Mouse (Mus musculus): ENCODE results near the gene Fhod1. TPM values are rescaled to one million over a fixed set of nuclear protein-coding genes. Genes with fewer than 3 reads are reported as not detected.

Fhod1 gene
- total and polyA plus RNA-seq, 2 experiments from 2014 or later, result 0.72 to 6.9 TPM

- H3K4me2 ChIP-seq (ENCODE audit: low read depth, low read length), result peak overlapping the region; percentile 82
- H3K9ac ChIP-seq (replicated peaks; ENCODE audit: low read depth, low read length), result peak overlapping the region; percentile 76
- DNase-seq (ENCODE audit: low spot score) (no peak), ATAC-seq (ENCODE audit: insufficient read depth, low read depth) (peak; percentile 25)
- peaks cover 41% of the 10 kb centered on the region for H3K36me3 ChIP-seq (replicated peaks; ENCODE audit: control insufficient read depth, insufficient read depth, low read length)
- no peaks in the 10 kb centered on the region for H3K27me3 ChIP-seq (ENCODE audit: control insufficient read depth, insufficient read depth, low read length)
- TF ChIP-seq CTCF (IDR thresholded peaks at IDR 0.05; ENCODE audit: low read depth) (no peak), EP300 (IDR thresholded peaks at IDR 0.05; ENCODE audit: low read depth) (no peak)
- H3K4me1 ChIP-seq (ENCODE audit: control insufficient read depth, insufficient read depth), result peaks cover 20% of the 10 kb centered on the region
- peak overlapping the region; percentile 80 for H3K27ac ChIP-seq (ENCODE audit: low read depth)
- H3K9me3 ChIP-seq (replicated peaks; ENCODE audit: control insufficient read depth, low read length), result no peaks in the 10 kb centered on the region
- H3K4me3 ChIP-seq (ENCODE audit: low read depth, low read length), result peak overlapping the region; percentile 88
- under 1% methylated on average over 12 of the region's 12 CpGs for WGBS
These were observed 22.1 kb downstream of the Fhod1 start for GRCm38 (mm10) chr8:105325641-105326093.

- 76% methylated on average over 4 of the region's 4 CpGs for WGBS
- no peak overlapping the region for H3K4me3 ChIP-seq (ENCODE audit: low read depth, low read length)
- ATAC-seq (ENCODE audit: insufficient read depth, low read depth) (no peak), DNase-seq (ENCODE audit: low spot score) (no peak)
- no peak overlapping the region for H3K27ac ChIP-seq (ENCODE audit: low read depth)
- peaks cover 27% of the 10 kb centered on the region for H3K36me3 ChIP-seq (replicated peaks; ENCODE audit: control insufficient read depth, insufficient read depth, low read length)
- H3K27me3 ChIP-seq (ENCODE audit: control insufficient read depth, insufficient read depth, low read length), result no peaks in the 10 kb centered on the region
- TF ChIP-seq EP300 (IDR thresholded peaks at IDR 0.05; ENCODE audit: low read depth) (no peak), CTCF (IDR thresholded peaks at IDR 0.05; ENCODE audit: low read depth) (no peak)
- no peak overlapping the region for H3K9ac ChIP-seq (replicated peaks; ENCODE audit: low read depth, low read length)
- H3K9me3 ChIP-seq (replicated peaks; ENCODE audit: control insufficient read depth, low read length), result no peaks in the 10 kb centered on the region
- peaks cover 24% of the 10 kb centered on the region for H3K4me1 ChIP-seq (ENCODE audit: control insufficient read depth, insufficient read depth)
- H3K4me2 ChIP-seq (ENCODE audit: low read depth, low read length), result no peak overlapping the region
These were observed 24.6 kb downstream of the Fhod1 start for GRCm38 (mm10) chr8:105323183-105323582.

- no peaks in the 10 kb centered on the region for H3K9me3 ChIP-seq (replicated peaks; ENCODE audit: control insufficient read depth, low read length)
- 75% methylated on average over 11 of the region's 11 CpGs for WGBS
- H3K27ac ChIP-seq (ENCODE audit: low read depth), result peak overlapping the region; percentile 54; the same call in 1 of the 2 replicates
- no peak overlapping the region for H3K4me3 ChIP-seq (ENCODE audit: low read depth, low read length)
- no peak overlapping the region for H3K4me2 ChIP-seq (ENCODE audit: low read depth, low read length)
- no peak overlapping the region for H3K9ac ChIP-seq (replicated peaks; ENCODE audit: low read depth, low read length)
- H3K36me3 ChIP-seq (replicated peaks; ENCODE audit: control insufficient read depth, insufficient read depth, low read length), result peaks cover 44% of the 10 kb centered on the region
- no peaks in the 10 kb centered on the region for H3K27me3 ChIP-seq (ENCODE audit: control insufficient read depth, insufficient read depth, low read length)
- H3K4me1 ChIP-seq (ENCODE audit: control insufficient read depth, insufficient read depth), result peaks cover 22% of the 10 kb centered on the region
- ATAC-seq (ENCODE audit: insufficient read depth, low read depth) (no peak), DNase-seq (ENCODE audit: low spot score) (no peak)
- no peak for TF ChIP-seq EP300 (IDR thresholded peaks at IDR 0.05; ENCODE audit: low read depth)
- TF ChIP-seq CTCF (IDR thresholded peaks at IDR 0.05; ENCODE audit: low read depth), result no peak
These were observed 29.0 kb downstream of the Fhod1 start for GRCm38 (mm10) chr8:105318662-105319190.

- Histone ChIP-seq H3K36me3 (replicated peaks; ENCODE audit: control insufficient read depth, insufficient read depth, low read length) (peaks cover 51% of the 10 kb centered on the region), H3K27ac (ENCODE audit: low read depth) (peak overlapping the region; percentile 54), H3K4me3 (ENCODE audit: low read depth, low read length) (no peak overlapping the region), H3K4me1 (ENCODE audit: control insufficient read depth, insufficient read depth) (peaks cover 29% of the 10 kb centered on the region), H3K4me2 (ENCODE audit: low read depth, low read length) (no peak overlapping the region), H3K9ac (replicated peaks; ENCODE audit: low read depth, low read length) (no peak overlapping the region), H3K27me3 (ENCODE audit: control insufficient read depth, insufficient read depth, low read length) (no peaks in the 10 kb centered on the region), H3K9me3 (replicated peaks; ENCODE audit: control insufficient read depth, low read length) (no peaks in the 10 kb centered on the region)
- DNase-seq (ENCODE audit: low spot score) (no peak), ATAC-seq (ENCODE audit: insufficient read depth, low read depth) (0 out of 2 replicates have a peak, but pooled peaks have one; percentile 31)
- 72% methylated on average over 4 of the region's 4 CpGs for whole genome bisulfite sequencing
- TF ChIP-seq EP300 (IDR thresholded peaks at IDR 0.05; ENCODE audit: low read depth) (no peak), CTCF (IDR thresholded peaks at IDR 0.05; ENCODE audit: low read depth) (no peak)
These were observed 29.8 kb downstream of the Fhod1 start for GRCm38 (mm10) chr8:105317941-105318340.

GRCm38 (mm10) chr8:105315073-105315769, 32.5 kb downstream of the Fhod1 start:
- no peak for TF ChIP-seq EP300 (IDR thresholded peaks at IDR 0.05; ENCODE audit: low read depth)
- no peak for TF ChIP-seq CTCF (IDR thresholded peaks at IDR 0.05; ENCODE audit: low read depth)
- Histone ChIP-seq H3K4me3 (ENCODE audit: low read depth, low read length) (no peak overlapping the region), H3K36me3 (replicated peaks; ENCODE audit: control insufficient read depth, insufficient read depth, low read length) (peaks cover 44% of the 10 kb centered on the region), H3K4me1 (ENCODE audit: control insufficient read depth, insufficient read depth) (peaks cover 29% of the 10 kb centered on the region), H3K4me2 (ENCODE audit: low read depth, low read length) (no peak overlapping the region), H3K27me3 (ENCODE audit: control insufficient read depth, insufficient read depth, low read length) (no peaks in the 10 kb centered on the region), H3K9me3 (replicated peaks; ENCODE audit: control insufficient read depth, low read length) (no peaks in the 10 kb centered on the region), H3K27ac (ENCODE audit: low read depth) (no peak overlapping the region), H3K9ac (replicated peaks; ENCODE audit: low read depth, low read length) (no peak overlapping the region)
- ATAC-seq (ENCODE audit: insufficient read depth, low read depth), result no peak
- DNase-seq (ENCODE audit: low spot score), result no peak
- 74% methylated on average over 18 of the region's 18 CpGs for WGBS
